Mouse (Mus musculus) limb, embryonic 14.5 days (tissue): ENCODE data around the gene Corin. TPM values are rescaled to one million over a fixed set of nuclear protein-coding genes. Genes with fewer than 3 reads are reported as not detected.

Experiments
- ATAC-seq: fragments of 200-750 bp; cut with Nextera tagmentation; 2 replicates; pipeline ENCODE4 v1.8.0; 2017; ENCODE audit warnings: low read depth, moderate number of reproducible peaks, moderate TSS enrichment; ENCODE audit not compliant: low FRiP score
- DNase-seq: peaks from one replicate; pipeline ENCODE4 v3.0.0-alpha.2; 2015; ENCODE audit warnings: low spot score
- H3K27ac ChIP-seq: fragments of 300-500 bp; sonication (generic); replicated peaks from 2 replicates; pipeline ENCODE4 v1.5.1; 2014; ENCODE audit warnings: low read depth, mild to moderate bottlenecking, low read length, moderate library complexity, mixed read lengths
- H3K27me3 ChIP-seq: fragments of 300-500 bp; sonication (generic); 2 replicates; pipeline ENCODE4 v1.6.1; 2014; ENCODE audit warnings: low read length, mixed read lengths; ENCODE audit not compliant: control insufficient read depth, insufficient read depth
- H3K36me3 ChIP-seq: fragments of 300-500 bp; sonication (generic); 2 replicates; pipeline ENCODE4 v1.6.1; 2014; ENCODE audit warnings: mild to moderate bottlenecking, low read length, moderate library complexity, mixed read lengths; ENCODE audit not compliant: control insufficient read depth, insufficient read depth
- H3K4me1 ChIP-seq: fragments of 300-500 bp; sonication (generic); 2 replicates; pipeline ENCODE4 v1.6.1; 2014; ENCODE audit warnings: antibody characterized with exemption, low read length, mixed read lengths; ENCODE audit not compliant: control insufficient read depth, insufficient read depth
- H3K4me2 ChIP-seq: fragments of 300-500 bp; sonication (generic); replicated peaks from 2 replicates; pipeline ENCODE4 v1.6.1; 2014; ENCODE audit warnings: low read depth, mild to moderate bottlenecking, low read length, moderate library complexity; ENCODE audit not compliant: severe bottlenecking
- H3K4me3 ChIP-seq: fragments of 300-500 bp; sonication (generic); replicated peaks from 2 replicates; pipeline ENCODE4 v1.5.1; 2014; ENCODE audit warnings: low read length
- H3K9ac ChIP-seq: fragments of 300-500 bp; sonication (generic); 2 replicates; pipeline ENCODE4 v1.6.1; 2014; ENCODE audit warnings: mild to moderate bottlenecking, low read depth, low read length, moderate library complexity; ENCODE audit not compliant: severe bottlenecking
- H3K9me3 ChIP-seq: fragments of 300-500 bp; sonication (generic); 2 replicates; pipeline ENCODE4 v1.6.1; 2016; ENCODE audit warnings: low read length; ENCODE audit not compliant: control insufficient read depth
- POLR2A ChIP-seq: fragments of 200-500 bp; IDR thresholded peaks from 2 replicates; pipeline ENCODE4 v1.8.0; 2012; ENCODE audit warnings: inconsistent platforms, mild to moderate bottlenecking, moderate library complexity, borderline replicate concordance; ENCODE audit not compliant: insufficient read depth, insufficient read length; ENCODE audit errors: extremely low read depth
- WGBS: fragments of 180-500 bp; shearing (Covaris S2); extraction: QIAGEN DNeasy Blood & Tissue Kit; methylation state at CpG from one replicate; pipeline ENCODE4 v1.1.7; 2014; 5-methylcytosine and 5-hydroxymethylcytosine counted together
- polyA plus RNA-seq, 2 experiments: library from polyadenylated mRNA; depleted of rRNA in 1 of 2; stranded (reverse) in 1 of 2; unstranded in 1 of 2; fragments of >200 nt; fragmentation: Nextera tagmentation in 1 of 2; extraction: Ambion mirVana in 1 of 2; gene quantifications; 2 replicates each; pipeline versions ENCODE4 v1.2.1 to v1.2.3; 2012 to 2014

Corin gene
- polyA plus RNA-seq (2012; rRNA removed) (4.2 TPM in 2 replicates), polyA plus RNA-seq (2014; fragmentation: Nextera tagmentation; extraction: Ambion mirVana) (5.2 and 5.3 TPM in 2 replicates)

DNA sequence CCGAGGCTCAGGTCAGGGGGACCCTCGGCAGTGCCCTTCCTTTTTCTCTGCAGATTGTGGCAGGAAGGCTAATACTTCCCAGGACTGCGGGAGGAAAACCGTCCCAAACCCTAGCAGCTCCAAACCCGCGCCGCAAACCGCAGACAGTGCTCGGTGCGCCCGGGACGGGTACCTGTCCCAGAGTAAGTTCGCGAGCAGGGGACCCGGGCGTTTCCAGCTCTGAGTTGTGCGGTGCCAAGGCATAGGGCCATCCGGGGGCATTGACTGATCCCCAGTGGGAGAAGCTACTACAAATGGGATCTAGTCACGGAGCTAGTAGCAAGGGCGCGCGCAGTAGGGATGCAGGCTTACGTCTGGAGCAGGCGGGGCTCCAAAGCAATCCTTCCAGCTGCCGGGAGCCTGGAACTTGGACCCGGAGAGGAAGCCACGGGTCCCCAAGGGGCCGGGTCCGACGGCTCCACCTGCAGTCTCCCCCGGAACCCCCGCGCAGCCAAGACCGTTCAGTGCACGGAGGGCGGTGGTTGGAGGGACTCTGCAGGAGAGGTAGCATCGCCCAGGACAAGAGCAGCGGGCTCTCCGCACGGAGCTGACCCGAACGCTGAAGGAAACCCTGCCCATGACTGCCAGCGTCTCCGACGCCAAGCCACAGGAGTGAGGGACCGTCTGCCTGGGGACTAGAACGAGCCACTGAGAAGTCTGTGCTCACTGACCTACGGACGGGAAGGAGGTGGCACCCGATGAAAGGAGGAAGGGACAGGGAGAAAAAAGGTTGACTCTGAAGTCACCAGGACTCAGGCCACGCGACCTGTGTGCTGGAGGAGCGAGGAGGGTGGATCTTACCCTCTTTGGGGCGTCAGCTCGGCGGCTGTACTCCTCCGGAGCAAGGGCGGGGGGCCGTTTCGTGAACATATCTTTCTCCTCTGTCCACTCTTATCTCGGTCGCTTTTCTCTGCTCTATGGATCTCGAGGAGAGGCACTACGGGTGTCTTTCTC, at the start of gene Corin:
Corin (minus strand) TSS at position 943 of the 993 bp plus-strand sequence.
- H3K9me3 ChIP-seq, result no peaks in the 10 kb centered on the region
- H3K27me3 ChIP-seq, result peaks cover 38% of the 10 kb centered on the region
- peak within 1 kb of the TSS; percentile 73 for H3K4me2 ChIP-seq
- 2% methylated on average over 59 of the region's 64 CpGs for WGBS
- ATAC-seq, result no peak; the same call in 1 of the 2 replicates
- peaks cover 3% of the 10 kb centered on the region; the same call in 1 of the 2 replicates for H3K4me1 ChIP-seq
- H3K9ac ChIP-seq, result peak within 1 kb of the TSS; percentile 46
- no peaks in the 10 kb centered on the region for H3K36me3 ChIP-seq
- H3K27ac ChIP-seq, result no peak within 1 kb of the TSS
- peak within 1 kb of the TSS; percentile 42 for H3K4me3 ChIP-seq
- no peak for DNase-seq
- no peak for TF ChIP-seq POLR2A

DNA sequence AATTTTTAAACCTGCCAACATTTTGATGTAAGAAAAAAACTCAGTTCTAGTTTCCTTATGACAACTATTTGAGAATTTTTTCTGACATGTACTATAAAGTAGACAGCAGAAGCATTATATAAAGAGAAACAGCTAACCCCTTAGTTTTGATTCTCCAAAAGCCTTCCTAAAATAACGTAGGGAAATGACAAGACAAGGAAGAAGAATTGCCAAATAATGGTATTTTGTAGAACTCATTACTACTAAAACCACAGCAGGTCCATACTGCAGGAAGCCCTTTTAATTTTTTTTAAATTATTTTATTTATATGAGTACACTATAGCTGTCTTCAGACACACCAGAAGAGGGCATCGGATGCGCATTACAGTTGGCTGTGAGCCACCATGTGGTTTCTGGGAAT, 46.9 kb upstream of the Corin start:
- no peak overlapping the region for H3K4me3 ChIP-seq
- no peak overlapping the region for H3K27ac ChIP-seq
- no peaks in the 10 kb centered on the region for H3K9me3 ChIP-seq
- no peak overlapping the region for H3K9ac ChIP-seq
- ATAC-seq (no peak), DNase-seq (no peak)
- no peaks in the 10 kb centered on the region for H3K27me3 ChIP-seq
- WGBS, result 92% methylated on average over 3 of the region's 3 CpGs
- no peaks in the 10 kb centered on the region for H3K4me1 ChIP-seq
- no peak for TF ChIP-seq POLR2A
- peaks cover 30% of the 10 kb centered on the region for H3K36me3 ChIP-seq
- no peak overlapping the region for H3K4me2 ChIP-seq

DNA sequence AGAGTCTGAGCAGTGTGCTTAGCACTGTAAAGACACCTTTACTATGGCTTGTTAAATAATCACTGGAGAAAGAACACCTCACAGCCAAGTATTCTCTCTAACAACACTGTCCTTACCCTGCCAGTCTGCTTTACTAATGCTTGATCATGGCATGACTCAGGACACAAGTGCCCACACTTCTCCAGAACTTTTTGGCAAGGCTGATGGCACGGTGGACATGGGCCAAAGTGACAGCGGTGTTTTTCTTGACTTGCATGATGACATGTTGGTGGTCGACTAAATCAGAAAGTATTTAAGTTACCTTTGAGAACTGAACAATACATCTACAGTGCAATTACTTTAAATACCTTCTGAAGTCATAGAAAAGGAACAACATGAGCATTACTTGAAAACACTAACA, 24.6 kb upstream of the Corin start:
- Histone ChIP-seq H3K4me2 (no peak overlapping the region), H3K4me1 (no peaks in the 10 kb centered on the region), H3K27ac (no peak overlapping the region), H3K9me3 (no peaks in the 10 kb centered on the region), H3K9ac (no peak overlapping the region), H3K27me3 (no peaks in the 10 kb centered on the region), H3K4me3 (no peak overlapping the region), H3K36me3 (peaks cover 49% of the 10 kb centered on the region)
- ATAC-seq (no peak), DNase-seq (no peak)
- TF ChIP-seq POLR2A, result no peak
- WGBS, result 96% methylated on average over 3 of the region's 3 CpGs

DNA sequence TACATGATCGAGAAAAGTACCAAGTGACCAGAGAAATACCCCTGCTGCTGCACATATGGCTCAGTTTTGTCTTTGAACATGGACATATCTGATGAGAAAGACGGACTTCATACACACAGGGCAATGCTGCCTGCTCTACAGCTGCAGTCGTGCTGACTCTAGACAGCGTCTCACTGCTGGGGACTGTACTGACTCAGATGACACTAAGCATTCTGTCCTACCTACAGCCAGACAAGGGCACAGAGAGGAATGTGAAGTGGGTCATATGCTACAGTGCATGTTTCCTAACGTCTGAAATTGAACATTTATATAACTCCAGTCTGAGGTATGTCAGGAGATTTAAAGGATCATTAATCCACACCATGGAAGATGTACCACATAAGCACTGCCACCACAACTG, 9.5 kb upstream of the Corin start:
- no peak for DNase-seq
- no peak for TF ChIP-seq POLR2A
- no peaks in the 10 kb centered on the region for H3K4me1 ChIP-seq
- no peak overlapping the region for H3K4me3 ChIP-seq
- ATAC-seq, result no peak
- WGBS, result 84% methylated on average over 5 of the region's 5 CpGs
- no peak overlapping the region for H3K27ac ChIP-seq
- H3K4me2 ChIP-seq, result no peak overlapping the region
- no peaks in the 10 kb centered on the region for H3K9me3 ChIP-seq
- peaks cover 34% of the 10 kb centered on the region for H3K36me3 ChIP-seq
- no peak overlapping the region for H3K9ac ChIP-seq
- H3K27me3 ChIP-seq, result no peaks in the 10 kb centered on the region

DNA sequence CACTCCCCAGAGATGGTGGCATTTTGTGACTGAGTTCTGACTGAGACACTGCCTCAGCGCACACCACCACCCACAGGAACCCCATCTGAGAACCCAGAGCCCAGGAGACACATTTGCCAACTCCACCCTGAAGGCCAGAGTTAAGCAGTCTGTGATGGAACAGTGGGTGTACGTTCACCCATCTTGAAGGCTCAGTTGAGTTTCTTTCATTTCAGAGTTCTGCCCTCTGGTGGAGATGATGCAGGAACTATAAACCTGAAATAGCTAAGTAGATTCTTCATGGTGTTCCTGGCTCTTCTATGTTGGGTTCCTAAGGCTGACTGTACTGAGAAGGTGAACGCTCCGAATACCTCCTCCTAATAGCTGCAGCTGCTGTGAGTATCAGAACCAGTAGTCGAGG, 1.5 kb upstream of the Corin start:
- DNase-seq (no peak), ATAC-seq (no peak)
- peaks cover 38% of the 10 kb centered on the region for H3K27me3 ChIP-seq
- no peak overlapping the region for H3K27ac ChIP-seq
- no peak overlapping the region for H3K4me2 ChIP-seq
- TF ChIP-seq POLR2A, result no peak
- H3K4me3 ChIP-seq, result no peak overlapping the region
- H3K9me3 ChIP-seq, result no peaks in the 10 kb centered on the region
- peaks cover 3% of the 10 kb centered on the region; the same call in 1 of the 2 replicates for H3K4me1 ChIP-seq
- no peaks in the 10 kb centered on the region for H3K36me3 ChIP-seq
- no peak overlapping the region for H3K9ac ChIP-seq
- WGBS, result 73% methylated on average over 5 of the region's 5 CpGs
